Mouse (Mus musculus) small intestine, adult 2 months (tissue): Measurements from ENCODE around the gene Npr2. TPM values are rescaled to one million over a fixed set of nuclear protein-coding genes. Genes with fewer than 3 reads are reported as not detected.

Source experiments
- H3K27ac ChIP-seq: fragments of 200-500 bp; 2 replicates; pipeline ENCODE4 v1.5.1; 2012; ENCODE audit warnings: low read depth, low read length, control low read depth, inconsistent platforms; ENCODE audit not compliant: insufficient read depth
- H3K27me3 ChIP-seq: fragments of 200-500 bp; 2 replicates; pipeline ENCODE4 v1.6.1; 2012; ENCODE audit warnings: mild to moderate bottlenecking, moderate library complexity, low read length, inconsistent platforms; ENCODE audit not compliant: control insufficient read depth, insufficient read depth
- H3K36me3 ChIP-seq: fragments of 200-500 bp; 2 replicates; pipeline ENCODE4 v1.6.1; 2012; ENCODE audit warnings: mild to moderate bottlenecking, low read length, control low read depth, inconsistent platforms; ENCODE audit not compliant: control insufficient read depth, insufficient read depth
- H3K4me1 ChIP-seq: fragments of 200-500 bp; 2 replicates; pipeline ENCODE4 v1.6.1; 2012; ENCODE audit warnings: low read length, inconsistent platforms, mixed read lengths; ENCODE audit not compliant: control insufficient read depth, insufficient read depth, insufficient read length
- H3K4me3 ChIP-seq: fragments of 200-500 bp; 2 replicates; pipeline ENCODE4 v1.5.1; 2012; ENCODE audit warnings: low read depth, mild to moderate bottlenecking, control low read depth, inconsistent platforms, low read length, moderate library complexity
- CTCF ChIP-seq: fragments of 200-500 bp; IDR thresholded peaks from 2 replicates; pipeline ENCODE4 v1.5.1; 2012; ENCODE audit warnings: low read depth, mild to moderate bottlenecking, control low read depth, inconsistent platforms, low read length, moderate library complexity, mixed read lengths; ENCODE audit not compliant: insufficient replicate concordance, insufficient read length; ENCODE audit errors: extremely low read depth
- POLR2A ChIP-seq: fragments of 200-500 bp; IDR thresholded peaks from 2 replicates; pipeline ENCODE4 v1.6.1; 2012; ENCODE audit warnings: low read depth, mild to moderate bottlenecking, control low read depth, inconsistent platforms, low read length, moderate library complexity
- WGBS: fragments of 180-500 bp; shearing (Covaris S2); methylation state at CpG from one replicate; pipeline ENCODE4 v1.1.7; 2018; 5-methylcytosine and 5-hydroxymethylcytosine counted together
- polyA plus RNA-seq: library from polyadenylated mRNA; depleted of rRNA; stranded (reverse); fragments of >200 nt; gene quantifications from 2 replicates; pipeline ENCODE4 v1.2.3, GENCODE M21; 2012

Npr2 gene
- polyA plus RNA-seq, 1 experiment, result 6.3 TPM

GRCm38 (mm10) chr4:43600195-43600934 lies 31.4 kb upstream of the Npr2 start:
- Histone ChIP-seq H3K4me3 (no peak overlapping the region), H3K27me3 (no peaks in the 10 kb centered on the region), H3K4me1 (no peaks in the 10 kb centered on the region), H3K36me3 (no peaks in the 10 kb centered on the region), H3K27ac (no peak overlapping the region)
- TF ChIP-seq CTCF (no peak), POLR2A (no peak)
- WGBS, result 66% methylated on average over 9 of the region's 9 CpGs

GRCm38 (mm10) chr4:43604099-43604498 lies 27.6 kb upstream of the Npr2 start:
- TF ChIP-seq CTCF, result no peak
- Histone ChIP-seq H3K27me3 (no peaks in the 10 kb centered on the region; the same call in 1 of the 2 replicates), H3K27ac (no peak overlapping the region), H3K4me3 (no peak overlapping the region), H3K4me1 (no peaks in the 10 kb centered on the region), H3K36me3 (no peaks in the 10 kb centered on the region)
- WGBS, result 58% methylated on average over 3 of the region's 3 CpGs

GRCm38 (mm10) chr4:43604751-43605685 lies 26.7 kb upstream of the Npr2 start:
- TF ChIP-seq POLR2A (no peak), CTCF (no peak)
- 39% methylated on average over 9 of the region's 9 CpGs for WGBS
- H3K36me3 ChIP-seq, result no peaks in the 10 kb centered on the region
- H3K4me1 ChIP-seq, result no peaks in the 10 kb centered on the region
- no peak overlapping the region for H3K27ac ChIP-seq
- no peak overlapping the region for H3K4me3 ChIP-seq
- no peaks in the 10 kb centered on the region; the same call in 1 of the 2 replicates for H3K27me3 ChIP-seq

- WGBS, result 37% methylated on average over 10 of the region's 10 CpGs
- no peak overlapping the region for H3K4me3 ChIP-seq
Observed at GRCm38 (mm10) chr4:43612534-43612933, 19.2 kb upstream of the Npr2 start.

GRCm38 (mm10) chr4:43613060-43613730 lies 18.5 kb upstream of the Npr2 start:
- WGBS, result 41% methylated on average over 3 of the region's 3 CpGs
- H3K4me3 ChIP-seq, result no peak overlapping the region
- no peak overlapping the region for H3K27ac ChIP-seq
- H3K36me3 ChIP-seq, result no peaks in the 10 kb centered on the region
- no peaks in the 10 kb centered on the region; the same call in 1 of the 2 replicates for H3K27me3 ChIP-seq
- TF ChIP-seq POLR2A (no peak), CTCF (no peak)
- no peaks in the 10 kb centered on the region for H3K4me1 ChIP-seq

More at GRCm38 (mm10) chr4:43612534-43612933, 19.2 kb upstream of the Npr2 start:
- Histone ChIP-seq H3K36me3 (no peaks in the 10 kb centered on the region), H3K4me1 (no peaks in the 10 kb centered on the region), H3K27ac (no peak overlapping the region), H3K27me3 (no peaks in the 10 kb centered on the region; the same call in 1 of the 2 replicates)
- no peak for TF ChIP-seq CTCF
- TF ChIP-seq POLR2A, result no peak

- TF ChIP-seq CTCF, result no peak
- no peak for TF ChIP-seq POLR2A
Observed at GRCm38 (mm10) chr4:43620146-43620778, 11.5 kb upstream of the Npr2 start.

More at GRCm38 (mm10) chr4:43620146-43620778, 11.5 kb upstream of the Npr2 start:
- 42% methylated on average over 4 of the region's 4 CpGs for WGBS
- Histone ChIP-seq H3K27me3 (no peaks in the 10 kb centered on the region; the same call in 1 of the 2 replicates), H3K4me1 (no peaks in the 10 kb centered on the region), H3K27ac (no peak overlapping the region), H3K36me3 (no peaks in the 10 kb centered on the region), H3K4me3 (no peak overlapping the region)
